Mouse (Mus musculus): ENCODE measurements at regions not wholly inside any gene's neighbourhood (a gene's known extent, or its start where the extent isn't known, plus 50 kb on each side); places are given as distances from the start of the nearest gene placed in this dataset.

DNA sequence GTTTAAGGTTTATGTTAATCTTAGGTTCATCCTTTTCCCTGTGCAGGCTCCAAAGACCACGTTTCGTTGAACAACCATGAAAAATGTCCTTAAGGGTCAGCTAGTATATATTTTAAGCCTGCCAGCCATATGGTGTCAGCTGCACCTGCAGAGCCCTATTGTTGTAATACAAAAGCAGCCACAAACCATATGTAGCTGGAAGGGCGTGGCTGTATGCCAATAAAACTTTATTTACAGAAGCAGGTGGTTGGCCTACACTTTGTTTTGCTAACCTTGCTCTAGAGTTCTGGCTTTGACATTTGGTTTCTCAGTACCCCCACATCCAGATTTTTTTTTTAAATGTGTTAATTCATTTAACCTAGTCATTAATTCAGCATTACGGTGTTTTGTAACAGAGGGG, 711.1 kb upstream of the Car8 start:
- DNase-seq = no peak

DNA sequence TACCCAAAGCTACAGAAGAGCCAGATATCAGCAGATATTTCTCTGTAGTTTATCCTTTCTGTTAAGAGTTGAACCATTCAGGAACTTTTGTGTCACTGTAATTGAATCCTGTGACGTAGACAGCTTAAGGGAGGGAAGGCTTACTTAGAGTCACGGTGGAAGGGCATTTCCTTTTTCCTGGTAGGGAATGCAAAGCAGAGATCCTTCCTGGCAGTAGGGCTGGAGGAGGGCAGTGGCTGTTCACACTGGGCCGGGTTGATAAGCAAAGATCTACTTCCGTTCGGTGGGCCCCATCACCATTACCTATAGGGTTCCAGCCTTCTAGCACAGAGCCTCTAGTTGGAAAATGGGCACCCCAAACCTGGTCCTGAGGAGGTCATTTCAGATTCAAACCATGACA, 710.7 kb upstream of the Car8 start:
- DNase-seq = no peak

DNA sequence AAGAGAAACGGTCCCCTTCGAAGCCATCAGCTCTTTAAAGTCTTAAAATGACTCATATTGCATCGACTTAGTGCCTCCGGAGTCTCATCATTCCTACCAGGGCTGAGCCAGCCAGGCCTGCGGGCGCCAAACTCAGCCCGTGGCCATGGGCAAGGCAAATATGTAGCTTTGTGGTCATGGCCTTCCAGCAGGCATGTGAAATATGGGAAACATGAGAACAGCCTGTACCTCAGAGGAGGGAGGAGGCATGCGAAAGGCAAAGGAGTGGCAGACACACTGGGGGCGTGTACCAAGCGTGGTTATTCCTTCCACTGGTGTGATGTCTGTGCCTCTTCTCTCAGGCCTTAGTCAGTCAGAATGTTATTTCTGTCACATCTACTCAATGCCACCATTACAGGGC, 706.3 kb upstream of the Car8 start:
- no peak for DNase-seq

DNA sequence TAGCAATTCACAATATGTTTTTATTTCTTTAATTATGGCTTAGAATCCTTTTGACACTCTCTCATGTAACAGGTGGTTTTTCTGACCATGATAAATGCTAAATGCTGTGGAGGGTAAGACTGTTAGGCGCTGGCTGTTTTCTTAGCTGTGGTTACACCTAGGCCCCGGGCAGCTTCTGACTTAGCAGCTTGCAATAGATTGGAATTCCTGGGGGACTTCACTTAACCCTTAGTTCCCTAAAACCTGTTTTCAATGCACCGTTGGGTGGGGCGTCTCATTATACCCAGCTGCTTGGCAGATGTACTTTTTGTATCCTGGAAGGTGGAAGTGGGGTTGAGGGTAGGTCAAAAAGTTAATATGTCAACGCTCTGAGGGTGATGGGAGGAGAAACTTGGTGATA, 704.2 kb upstream of the Car8 start:
- no peak for DNase-seq

DNA sequence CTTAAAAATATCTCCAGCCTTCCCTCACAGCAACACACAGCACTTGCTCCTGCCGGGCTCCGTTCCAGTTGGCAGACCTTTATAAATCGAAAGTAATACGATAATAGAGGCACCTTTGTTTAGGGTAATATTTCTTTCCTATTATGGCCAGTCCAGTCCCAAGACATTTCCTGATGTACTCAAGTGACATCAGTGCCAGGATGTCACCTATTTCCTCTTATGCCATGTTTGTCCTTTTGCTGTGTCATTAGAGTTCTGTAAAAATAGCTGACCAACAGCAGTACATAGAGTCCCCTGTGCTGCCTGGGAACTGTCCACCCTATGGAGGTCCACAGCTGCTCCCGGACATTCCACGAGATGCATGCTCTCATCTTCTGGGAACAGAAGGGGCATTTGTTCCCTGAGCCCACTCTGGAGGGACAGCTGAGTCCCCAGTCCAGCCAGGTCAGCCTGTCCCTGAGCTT, 700.1 kb upstream of the Car8 start:
- DNase-seq = peak; percentile 41

DNA sequence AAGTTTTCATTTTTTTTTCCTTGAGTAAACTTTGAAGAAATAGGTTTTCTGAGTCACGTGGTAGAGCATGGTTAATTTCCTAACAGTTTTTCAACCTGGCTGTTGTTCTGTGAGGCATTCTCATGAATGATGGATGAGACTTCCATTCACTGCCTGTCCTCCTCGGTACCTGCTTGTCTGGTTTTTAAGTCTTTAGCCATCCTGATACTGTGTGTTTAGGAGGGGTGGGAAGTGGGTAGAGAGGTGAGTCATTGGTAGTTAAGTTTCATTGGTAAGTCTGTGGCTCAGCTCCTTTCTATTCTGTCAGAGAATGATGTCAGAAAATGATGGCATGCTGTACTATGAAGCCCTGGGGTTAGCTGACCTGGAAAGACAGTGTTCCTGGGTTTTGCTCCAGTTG, 697.1 kb upstream of the Car8 start:
- no peak for DNase-seq

DNA sequence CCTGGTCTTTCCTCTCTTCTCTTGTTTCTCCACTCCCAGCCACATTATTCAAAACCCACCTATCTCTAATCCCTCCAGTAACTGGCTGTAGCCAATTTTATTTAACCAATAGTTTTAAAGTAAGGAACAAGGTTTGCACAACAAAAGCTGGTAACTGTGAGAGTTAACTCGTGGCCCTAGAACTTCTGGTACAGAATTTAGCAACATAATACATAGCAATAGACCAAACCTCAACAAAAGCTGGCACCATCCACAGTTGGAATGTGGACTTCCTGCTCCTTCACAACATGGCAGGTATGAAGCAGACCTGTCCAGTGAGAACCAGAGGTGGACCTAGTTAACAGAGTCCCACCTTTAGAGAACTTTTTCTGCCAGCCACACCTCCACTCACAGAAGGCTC, 695.7 kb upstream of the Car8 start:
- DNase-seq = no peak

DNA sequence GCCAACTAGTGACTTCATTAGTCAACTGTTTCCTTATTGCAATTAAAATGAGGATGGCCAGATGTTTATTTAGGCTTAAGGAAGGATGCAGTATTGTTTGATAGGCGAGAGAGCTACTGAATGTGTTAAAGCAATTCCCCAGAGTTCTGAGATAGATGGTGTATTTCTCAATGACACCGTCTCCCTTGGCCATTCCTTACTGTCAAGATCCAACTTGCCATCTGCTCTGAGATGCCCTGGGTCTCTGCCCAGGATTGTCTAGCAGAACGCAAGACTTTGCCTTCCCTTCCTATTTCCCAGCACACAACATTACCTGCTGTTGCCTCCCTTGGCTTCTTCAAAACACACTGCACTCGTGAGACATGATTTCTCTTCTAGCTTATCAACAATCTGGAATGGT, 690.5 kb upstream of the Car8 start:
- DNase-seq = no peak

DNA sequence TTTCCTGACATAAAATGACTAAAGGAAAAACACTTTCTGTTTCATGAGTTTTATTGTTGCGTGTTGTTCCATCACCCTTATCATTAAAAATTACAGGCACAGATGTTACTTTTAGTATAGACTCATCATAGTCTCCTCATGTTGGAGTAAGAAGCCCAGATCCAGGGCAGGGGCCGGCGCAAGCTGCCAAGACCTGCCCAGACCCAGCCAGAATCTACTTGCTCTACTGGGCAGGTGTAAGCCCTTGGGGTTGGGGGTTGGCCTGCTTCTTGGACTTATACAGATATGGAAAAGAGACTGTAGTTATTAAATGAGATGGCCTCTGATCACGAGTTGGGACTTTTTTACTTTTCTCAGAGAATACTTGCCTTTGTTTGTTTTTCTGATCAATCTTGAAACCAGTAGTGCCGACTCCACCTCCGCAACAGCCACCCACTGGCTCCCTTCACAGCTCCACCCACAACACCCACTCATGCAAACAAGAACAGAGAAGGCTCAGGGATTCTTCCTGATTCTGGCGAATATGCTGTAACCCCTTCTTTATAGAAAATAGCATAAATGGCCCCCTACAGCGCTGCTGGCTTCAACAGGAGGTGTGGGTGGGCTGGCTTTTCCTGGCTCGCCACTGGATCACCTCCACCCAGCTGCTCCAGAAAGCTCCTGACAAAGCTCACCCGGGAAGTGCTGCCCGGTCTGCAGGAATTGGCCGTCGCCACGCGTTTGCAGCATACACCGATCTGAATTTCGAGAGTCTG, 689.9 kb upstream of the Car8 start:
- no peak for DNase-seq

DNA sequence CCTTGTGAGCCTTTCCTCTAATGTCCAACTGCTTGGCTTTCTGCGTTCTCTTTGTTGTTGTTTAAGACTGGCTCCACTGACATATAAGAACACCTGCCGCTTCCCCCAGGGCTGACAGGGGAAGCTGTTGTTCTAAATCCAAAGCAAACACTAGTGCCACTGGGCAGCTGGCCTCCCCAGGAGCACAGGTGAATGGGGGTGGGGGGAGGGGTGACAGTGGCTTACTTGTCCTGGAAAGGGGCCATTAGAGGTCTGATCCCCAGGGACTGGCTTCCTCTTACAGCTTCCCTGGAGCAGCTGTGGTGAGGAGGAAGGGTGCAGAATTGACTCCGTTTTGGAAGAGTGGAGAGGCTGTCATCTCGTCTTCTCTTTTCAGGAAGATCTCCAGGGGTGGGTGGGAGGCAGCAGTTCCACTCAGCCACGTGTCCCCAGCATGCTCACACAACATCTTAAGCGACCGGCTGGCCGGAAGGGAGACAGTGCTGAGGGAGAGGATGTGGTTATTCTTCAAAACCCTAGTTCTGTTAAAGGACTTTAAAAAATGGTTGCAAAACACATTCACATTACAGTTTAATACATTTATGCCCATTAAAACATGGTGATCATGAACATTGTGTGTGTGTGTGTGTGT, 688.5 kb upstream of the Car8 start:
- no peak for DNase-seq

DNA sequence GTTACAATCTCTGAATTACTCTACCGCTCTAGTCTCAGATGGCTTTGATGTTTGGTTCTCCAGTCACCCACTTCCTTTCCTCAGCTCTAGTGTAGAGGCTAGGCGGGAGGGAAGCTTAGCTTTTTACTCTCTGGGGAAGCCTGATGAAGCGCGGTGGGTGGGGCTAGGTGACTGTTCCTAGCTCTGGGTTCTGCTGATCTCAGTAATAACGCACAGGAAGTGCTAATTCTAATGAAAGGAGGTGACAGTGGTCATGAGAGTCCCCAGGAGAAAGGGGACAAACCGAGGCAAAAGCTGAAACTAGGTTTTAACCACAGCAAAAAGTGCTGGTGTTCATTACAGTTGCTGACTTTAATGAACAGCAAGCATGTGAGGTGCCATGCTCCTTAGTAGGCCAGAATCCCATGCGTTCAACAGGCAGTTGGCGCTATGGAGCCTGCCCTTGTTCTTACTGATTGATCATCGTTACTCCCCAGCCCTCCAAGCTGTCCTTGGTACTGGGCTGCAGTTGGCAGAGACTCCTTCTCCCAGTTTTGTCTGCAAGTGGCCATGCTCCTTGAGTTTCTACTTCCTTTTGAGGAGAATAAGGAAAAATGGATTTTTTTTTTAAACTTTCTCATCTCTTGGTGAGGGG, 687.9 kb upstream of the Car8 start:
- DNase-seq = no peak

DNA sequence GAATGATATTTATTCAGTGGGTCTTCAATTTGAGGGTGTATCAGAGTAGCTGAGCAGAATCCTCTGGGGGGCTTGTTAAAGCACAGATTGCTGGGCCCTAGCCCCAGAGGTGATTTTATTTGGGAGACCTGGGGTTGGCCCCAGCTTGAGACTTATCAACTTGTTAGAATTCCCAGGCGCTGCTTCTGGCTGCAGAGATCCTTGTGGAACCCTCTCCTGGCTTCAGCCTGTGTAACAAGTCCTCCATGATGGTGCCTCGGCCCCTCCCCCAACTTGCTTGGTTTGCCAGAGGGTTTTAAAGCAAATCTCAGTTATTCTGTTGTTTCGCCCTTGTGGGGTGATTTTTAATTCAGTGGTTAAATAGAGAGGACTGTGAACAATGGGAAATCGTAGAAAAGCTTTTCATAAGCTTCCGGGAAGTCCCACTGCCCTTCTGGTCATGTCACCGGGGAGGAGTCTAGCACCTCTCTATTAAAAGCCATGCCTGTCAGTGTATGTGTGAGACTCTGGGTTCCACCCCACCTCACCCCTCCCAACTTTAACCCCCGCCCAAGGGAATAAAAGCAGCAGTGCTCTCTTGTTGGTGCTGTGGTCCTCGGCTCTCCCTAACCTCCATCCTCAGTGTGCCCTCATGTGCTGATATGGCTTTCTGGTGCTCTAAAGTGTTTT, 684.0 kb upstream of the Car8 start:
- no peak for DNase-seq

DNA sequence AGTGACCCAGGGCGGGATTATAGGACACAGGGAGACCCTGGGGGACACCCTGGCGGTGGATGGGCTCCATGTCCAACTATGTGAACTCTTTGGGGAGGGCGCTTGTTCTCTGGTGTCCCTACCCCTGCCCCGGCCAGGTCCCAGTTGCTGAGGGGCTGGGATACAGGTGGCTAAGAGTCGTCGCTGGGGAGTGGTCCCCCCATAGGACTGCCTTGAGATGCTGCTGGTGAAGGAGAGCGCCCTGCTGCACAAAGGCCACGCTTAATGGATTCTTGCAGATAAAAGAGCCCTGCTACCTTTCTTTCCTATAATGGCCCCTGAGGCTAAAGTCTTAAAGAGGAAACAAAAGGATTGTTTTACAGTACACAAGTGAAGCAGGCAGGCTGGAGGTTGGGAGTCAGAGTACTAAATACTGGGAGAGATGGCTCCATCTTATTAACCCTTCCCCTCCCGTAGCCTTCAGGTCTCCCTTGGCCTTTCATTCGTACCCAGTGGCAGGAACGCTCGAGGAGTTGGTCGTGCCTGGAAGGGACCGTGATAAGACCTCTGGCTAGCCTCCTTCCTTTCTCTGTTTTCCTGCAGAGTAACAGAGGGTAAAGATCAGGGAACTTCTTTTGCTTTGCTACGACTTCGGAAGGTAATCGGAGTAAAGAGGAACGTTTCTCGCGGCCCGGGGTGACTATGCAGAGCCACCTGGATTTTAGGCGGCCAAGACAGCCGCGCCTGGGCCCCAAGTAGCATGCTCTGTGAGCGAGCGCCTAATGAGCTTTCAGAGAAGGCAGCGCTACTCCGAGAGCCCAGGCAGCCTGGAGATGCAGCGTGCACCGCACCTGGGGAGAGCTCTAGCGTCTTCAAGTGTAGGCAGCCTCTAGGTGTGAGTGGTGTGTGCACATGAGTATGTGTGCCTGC, 682.9 kb upstream of the Car8 start:
- DNase-seq = no peak

DNA sequence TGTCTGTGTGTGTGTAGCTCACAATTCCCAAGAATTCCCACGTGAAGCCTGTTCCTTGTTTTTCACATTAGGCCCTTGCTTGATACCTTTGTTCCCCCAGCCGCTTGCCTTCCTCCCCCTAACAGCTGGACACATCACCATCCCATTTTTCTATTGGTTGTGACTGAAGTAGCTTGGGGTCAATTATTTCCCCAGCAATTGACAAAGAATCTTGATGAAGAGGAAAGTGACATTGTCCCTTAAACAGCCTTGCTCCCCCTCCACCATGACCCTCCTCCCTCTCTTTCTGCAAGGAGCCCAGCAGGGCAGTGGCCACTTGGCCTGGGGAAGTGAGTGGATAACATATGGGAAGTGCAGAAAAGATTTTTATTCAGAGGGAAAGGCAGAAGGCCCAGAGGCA, 681.5 kb upstream of the Car8 start:
- DNase-seq = no peak

DNA sequence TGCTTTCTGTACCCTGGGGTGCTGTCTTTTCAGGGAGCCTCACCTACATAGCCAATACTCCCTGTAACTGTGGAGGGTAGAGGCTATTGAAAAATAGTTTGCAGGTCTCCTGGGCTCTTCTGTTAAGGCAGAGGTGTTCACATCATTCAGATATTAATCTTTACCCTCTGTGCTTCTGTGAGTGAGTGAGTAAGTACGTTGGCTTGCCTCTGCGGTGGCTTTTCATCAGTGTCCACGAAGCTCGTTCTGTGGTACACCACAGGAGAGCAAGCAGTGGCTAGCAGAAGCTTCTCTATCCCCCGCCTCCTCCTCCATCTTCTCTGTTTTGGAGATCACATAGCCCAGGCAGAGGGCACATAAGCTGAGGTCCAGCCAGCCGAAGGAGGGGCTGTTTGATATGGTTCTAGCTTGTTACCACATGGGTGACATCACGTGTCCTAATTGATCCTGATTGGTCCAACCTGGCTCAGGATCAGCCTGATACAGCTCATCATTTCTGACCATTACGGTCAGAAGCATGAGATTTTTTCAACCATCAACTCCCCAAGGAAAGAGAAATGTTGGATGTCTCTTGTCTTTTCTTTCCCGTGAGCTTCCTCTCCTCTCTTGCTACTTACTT, 680.6 kb upstream of the Car8 start:
- no peak for DNase-seq
